Mouse (Mus musculus) midbrain, embryonic 11.5 days (tissue): ENCODE results near the gene Rundc1. TPM values are rescaled to one million over a fixed set of nuclear protein-coding genes. Genes with fewer than 3 reads are reported as not detected.

Experiments used
- ATAC-seq: fragments of 200-750 bp; cut with Nextera tagmentation; 2 replicates; pipeline ENCODE4 v1.8.0; 2017; ENCODE audit warnings: moderate TSS enrichment, moderate library complexity; ENCODE audit not compliant: low FRiP score
- DNase-seq: peaks from one replicate; pipeline ENCODE4 v3.0.0; 2015; ENCODE audit warnings: low spot score; ENCODE audit errors: missing footprints
- H3K27ac ChIP-seq: fragments of 300-500 bp; sonication (generic); 2 replicates; pipeline ENCODE4 v1.5.1; 2014; ENCODE audit warnings: low read depth, low read length
- H3K27me3 ChIP-seq: fragments of 300-500 bp; sonication (generic); 2 replicates; pipeline ENCODE4 v1.6.1; 2014; ENCODE audit warnings: mild to moderate bottlenecking, low read length, moderate library complexity, mixed read lengths; ENCODE audit not compliant: control insufficient read depth, insufficient read depth
- H3K36me3 ChIP-seq: fragments of 300-500 bp; sonication (generic); 2 replicates; pipeline ENCODE4 v1.6.1; 2014; ENCODE audit warnings: mild to moderate bottlenecking, low read length, moderate library complexity, mixed read lengths; ENCODE audit not compliant: control insufficient read depth, insufficient read depth
- H3K4me1 ChIP-seq: fragments of 300-500 bp; sonication (generic); 2 replicates; pipeline ENCODE4 v1.6.1; 2014; ENCODE audit warnings: low read length; ENCODE audit not compliant: control insufficient read depth, insufficient read depth
- H3K4me2 ChIP-seq: fragments of 300-500 bp; sonication (generic); 2 replicates; pipeline ENCODE4 v1.6.1; 2014; ENCODE audit warnings: mild to moderate bottlenecking, moderate library complexity
- H3K4me3 ChIP-seq: fragments of 300-500 bp; sonication (generic); 2 replicates; pipeline ENCODE4 v1.5.1; 2014; ENCODE audit warnings: low read depth, low read length
- H3K9ac ChIP-seq: fragments of 300-500 bp; sonication (generic); 2 replicates; pipeline ENCODE4 v1.6.1; 2014; ENCODE audit warnings: low read length
- H3K9me3 ChIP-seq: fragments of 300-500 bp; sonication (generic); 2 replicates; pipeline ENCODE4 v1.6.1; 2016; ENCODE audit warnings: low read length; ENCODE audit not compliant: control insufficient read depth
- WGBS: fragments of 180-500 bp; shearing (Covaris S2); extraction: QIAGEN DNeasy Blood & Tissue Kit; methylation state at CpG from one replicate; pipeline ENCODE4 v1.1.7; 2014; 5-methylcytosine and 5-hydroxymethylcytosine counted together
- polyA plus RNA-seq: library from polyadenylated mRNA; unstranded; fragments of >200 nt; fragmentation: Nextera tagmentation; extraction: Ambion mirVana; gene quantifications from 2 replicates; pipeline ENCODE4 v1.2.1, GENCODE M21; 2014

The Rundc1 gene
- polyA plus RNA-seq, 1 experiment from 2014 or later: 15.0 TPM

GRCm38 (mm10) chr11:101418991-101419390 is 5.9 kb upstream of the Rundc1 start:
- Histone ChIP-seq H3K36me3 (no peaks in the 10 kb centered on the region), H3K4me2 (no peak overlapping the region), H3K9ac (no peak overlapping the region), H3K27ac (no peak overlapping the region), H3K4me1 (peaks cover 6% of the 10 kb centered on the region), H3K4me3 (no peak overlapping the region), H3K9me3 (no peaks in the 10 kb centered on the region), H3K27me3 (0 out of 2 replicates have a peak, but pooled peaks cover 4% of the 10 kb centered on the region)
- ATAC-seq (no peak), DNase-seq (no peak)
- 60% methylated on average over 6 of the region's 6 CpGs for WGBS

- 27% methylated on average over 3 of the region's 3 CpGs for WGBS
- Histone ChIP-seq H3K27me3 (0 out of 2 replicates have a peak, but pooled peaks cover 4% of the 10 kb centered on the region), H3K9ac (no peak overlapping the region), H3K9me3 (no peaks in the 10 kb centered on the region), H3K36me3 (no peaks in the 10 kb centered on the region), H3K27ac (no peak overlapping the region), H3K4me3 (no peak overlapping the region), H3K4me1 (peaks cover 10% of the 10 kb centered on the region), H3K4me2 (no peak overlapping the region)
- DNase-seq (no peak), ATAC-seq (no peak)
Observed at GRCm38 (mm10) chr11:101419610-101420009, 5.3 kb upstream of the Rundc1 start.

GRCm38 (mm10) chr11:101420148-101420547 is 4.7 kb upstream of the Rundc1 start:
- Histone ChIP-seq H3K4me1 (peaks cover 10% of the 10 kb centered on the region), H3K4me3 (no peak overlapping the region), H3K9me3 (no peaks in the 10 kb centered on the region), H3K9ac (no peak overlapping the region), H3K27me3 (0 out of 2 replicates have a peak, but pooled peaks cover 4% of the 10 kb centered on the region), H3K36me3 (no peaks in the 10 kb centered on the region), H3K27ac (no peak overlapping the region), H3K4me2 (no peak overlapping the region)
- no peak for DNase-seq
- 89% methylated on average over 5 of the region's 5 CpGs for WGBS
- no peak for ATAC-seq

- Histone ChIP-seq H3K9ac (peak within 1 kb of the TSS; percentile 81), H3K27me3 (0 out of 2 replicates have a peak, but pooled peaks cover 4% of the 10 kb centered on the region), H3K4me2 (peak within 1 kb of the TSS; percentile 95), H3K36me3 (no peaks in the 10 kb centered on the region), H3K4me3 (peak within 1 kb of the TSS; percentile 95), H3K27ac (peak within 1 kb of the TSS; percentile 51), H3K9me3 (no peaks in the 10 kb centered on the region), H3K4me1 (peaks cover 17% of the 10 kb centered on the region)
- ATAC-seq (peak; percentile 43; the same call in 1 of the 2 replicates), DNase-seq (no peak)
- 5% methylated on average over 23 of the region's 23 CpGs for WGBS
Observed at GRCm38 (mm10) chr11:101424105-101424851, 607 bp upstream of the Rundc1 start, which contains the start of gene Gm27029. Gm27029 (minus strand) TSS chr11:101424796.

GRCm38 (mm10) chr11:101426165-101426564 is 1.3 kb downstream of the Rundc1 start:
- DNase-seq (no peak), ATAC-seq (no peak)
- Histone ChIP-seq H3K36me3 (peaks cover 7% of the 10 kb centered on the region), H3K4me1 (peaks cover 17% of the 10 kb centered on the region), H3K27me3 (0 out of 2 replicates have a peak, but pooled peaks cover 4% of the 10 kb centered on the region), H3K9ac (peak overlapping the region; percentile 81; the same call in 1 of the 2 replicates), H3K27ac (no peak overlapping the region), H3K4me3 (peak overlapping the region; percentile 95), H3K9me3 (no peaks in the 10 kb centered on the region), H3K4me2 (peak overlapping the region; percentile 95)
- WGBS: 65% methylated on average over 8 of the region's 8 CpGs

GRCm38 (mm10) chr11:101431327-101431726 is 6.4 kb downstream of the Rundc1 start:
- DNase-seq (no peak), ATAC-seq (no peak)
- H3K4me3 ChIP-seq: no peak overlapping the region
- H3K36me3 ChIP-seq: peaks cover 21% of the 10 kb centered on the region
- no peak overlapping the region for H3K9ac ChIP-seq
- H3K4me1 ChIP-seq: peaks cover 4% of the 10 kb centered on the region; the same call in 1 of the 2 replicates
- WGBS: 92% methylated on average over 9 of the region's 9 CpGs
- H3K27ac ChIP-seq: no peak overlapping the region
- no peak overlapping the region for H3K4me2 ChIP-seq
- no peaks in the 10 kb centered on the region for H3K27me3 ChIP-seq
- no peaks in the 10 kb centered on the region for H3K9me3 ChIP-seq

- no peak for ATAC-seq
- Histone ChIP-seq H3K4me3 (no peak overlapping the region), H3K9me3 (no peaks in the 10 kb centered on the region), H3K4me1 (no peaks in the 10 kb centered on the region), H3K27ac (no peak overlapping the region), H3K9ac (no peak overlapping the region), H3K27me3 (no peaks in the 10 kb centered on the region), H3K36me3 (peaks cover 21% of the 10 kb centered on the region), H3K4me2 (no peak overlapping the region)
- 97% methylated on average over 13 of the region's 13 CpGs for WGBS
- no peak for DNase-seq
Observed at GRCm38 (mm10) chr11:101433396-101433795, 8.5 kb downstream of the Rundc1 start.

GRCm38 (mm10) chr11:101435831-101436230 is 10.9 kb downstream of the Rundc1 start:
- no peaks in the 10 kb centered on the region for H3K9me3 ChIP-seq
- H3K4me2 ChIP-seq: no peak overlapping the region
- WGBS: 92% methylated on average over 4 of the region's 4 CpGs
- H3K27ac ChIP-seq: no peak overlapping the region
- no peak overlapping the region for H3K9ac ChIP-seq
- no peak for ATAC-seq
- peaks cover 14% of the 10 kb centered on the region for H3K36me3 ChIP-seq
- no peaks in the 10 kb centered on the region for H3K27me3 ChIP-seq
- H3K4me1 ChIP-seq: no peaks in the 10 kb centered on the region
- no peak overlapping the region for H3K4me3 ChIP-seq
- no peak for DNase-seq

GRCm38 (mm10) chr11:101436916-101437315 is 12.0 kb downstream of the Rundc1 start:
- Histone ChIP-seq H3K9me3 (no peaks in the 10 kb centered on the region), H3K4me1 (no peaks in the 10 kb centered on the region), H3K27ac (no peak overlapping the region), H3K4me3 (no peak overlapping the region), H3K4me2 (no peak overlapping the region), H3K9ac (no peak overlapping the region), H3K36me3 (peaks cover 11% of the 10 kb centered on the region), H3K27me3 (no peaks in the 10 kb centered on the region)
- WGBS: 56% methylated on average over 4 of the region's 4 CpGs
- no peak for ATAC-seq
- DNase-seq: no peak
